Mouse (Mus musculus) liver, adult 2 months (tissue): ENCODE measurements around the gene Yeats4.

Experiments
- CTCF ChIP-seq: fragments of 200-500 bp; IDR thresholded peaks from 2 replicates; pipeline ENCODE4 v1.5.1; 2011; ENCODE audit warnings: low read depth, low read length, control low read depth
- POLR2A ChIP-seq: fragments of 200-500 bp; IDR thresholded peaks from 2 replicates; pipeline ENCODE4 v1.6.1; 2011; ENCODE audit warnings: low read length, control low read depth; ENCODE audit not compliant: insufficient read depth; ENCODE audit errors: extremely low read depth

GRCm38 (mm10) chr10:117226002-117226401, 1.7 kb upstream of the Yeats4 start:
- TF ChIP-seq CTCF (no peak), POLR2A (no peak)
